Mouse (Mus musculus) MEL (cell line): ENCODE results near the gene Man2a2. TPM values are rescaled to one million over a fixed set of nuclear protein-coding genes. Genes with fewer than 3 reads are reported as not detected.

Experiments used
- DNase-seq: peaks from one replicate; pipeline ENCODE4 v3.0.0; 2011; ENCODE audit warnings: low read depth, low spot score
- H3K27ac ChIP-seq: 2 replicates; pipeline ENCODE4 v1.5.1; 2012; ENCODE audit warnings: low read depth, mild to moderate bottlenecking, control low read depth, low read length, moderate library complexity; ENCODE audit not compliant: control insufficient read depth
- H3K27me3 ChIP-seq, 2 experiments: fragments of 150-350 bp in 1 of 2; sonication (generic) in 1 of 2; 2 replicates each; pipeline ENCODE4 v1.6.1; 2012; ENCODE audit warnings: low read length in 2 of 2, mild to moderate bottlenecking in 2 of 2, improper control_type of control experiment in 1 of 2, moderate library complexity in 1 of 2; ENCODE audit not compliant: insufficient read depth in 2 of 2, control insufficient read depth in 1 of 2
- H3K36me3 ChIP-seq, 2 experiments: 2 replicates each; pipeline ENCODE4 v1.6.1; 2012 to 2014; ENCODE audit warnings: low read length in 2 of 2, improper control_type of control experiment in 1 of 2, inconsistent platforms in 1 of 2, mild to moderate bottlenecking in 1 of 2; ENCODE audit not compliant: insufficient read depth in 2 of 2, control insufficient read depth in 1 of 2
- H3K4me1 ChIP-seq, 2 experiments: fragments of 150-350 bp in 1 of 2; sonication (generic) in 1 of 2; 2 replicates each; pipeline ENCODE4 v1.6.1; 2012; ENCODE audit warnings: low read length in 2 of 2, improper control_type of control experiment in 1 of 2, mild to moderate bottlenecking in 1 of 2; ENCODE audit not compliant: insufficient read depth in 2 of 2, control insufficient read depth in 1 of 2
- H3K4me3 ChIP-seq, 2 experiments: fragments of 150-350 bp in 1 of 2; sonication (generic) in 1 of 2; 2 replicates each; pipeline ENCODE4 v1.5.1; 2012; ENCODE audit warnings: low read depth in 2 of 2, low read length in 2 of 2, mild to moderate bottlenecking in 2 of 2, moderate library complexity in 2 of 2, control low read depth in 1 of 2, improper control_type of control experiment in 1 of 2; ENCODE audit not compliant: control insufficient read depth in 1 of 2, insufficient read depth in 1 of 2
- H3K79me2 ChIP-seq: 2 replicates; pipeline ENCODE4 v1.6.1; 2012; ENCODE audit warnings: mild to moderate bottlenecking, low read length, moderate library complexity; ENCODE audit not compliant: control insufficient read depth, poor library complexity, insufficient read depth
- H3K9ac ChIP-seq: 2 replicates; pipeline ENCODE4 v1.6.1; 2012; ENCODE audit warnings: low read depth, mild to moderate bottlenecking, control low read depth, low read length, moderate library complexity; ENCODE audit not compliant: control insufficient read depth, poor library complexity, severe bottlenecking
- H3K9me3 ChIP-seq: fragments of 150-350 bp; sonication (generic); replicated peaks from 2 replicates; pipeline ENCODE4 v1.6.1; 2012; ENCODE audit warnings: mild to moderate bottlenecking, low read length, improper control_type of control experiment, moderate library complexity; ENCODE audit not compliant: insufficient read depth
- CHD1 ChIP-seq: IDR thresholded peaks from 2 replicates; pipeline ENCODE4 v1.6.1; 2012; ENCODE audit warnings: low read depth, mild to moderate bottlenecking, inconsistent platforms, low read length, improper control_type of control experiment
- CTCF ChIP-seq, 3 experiments: IDR thresholded peaks in 2 of 3; conservative IDR thresholded peaks in 1 of 3; 2 replicates each; pipeline ENCODE4 v1.5.1; 2011 to 2012; ENCODE audit warnings: low read length in 3 of 3, low read depth in 2 of 3, mild to moderate bottlenecking in 2 of 3, improper control_type of control experiment in 1 of 3, inconsistent platforms in 1 of 3, mixed read lengths in 1 of 3, moderate library complexity in 1 of 3; ENCODE audit not compliant: control insufficient read depth in 1 of 3, insufficient read depth in 1 of 3, poor library complexity in 1 of 3, severe bottlenecking in 1 of 3
- E2F4 ChIP-seq: IDR thresholded peaks from 2 replicates; pipeline ENCODE4 v1.6.1; 2011; ENCODE audit warnings: low read depth, low read length, improper control_type of control experiment, borderline replicate concordance
- ELF1 ChIP-seq: IDR thresholded peaks from 2 replicates; pipeline ENCODE4 v1.6.1; 2014; ENCODE audit warnings: low read depth, mild to moderate bottlenecking, inconsistent platforms, low read length, improper control_type of control experiment, moderate library complexity
- JUND ChIP-seq: IDR thresholded peaks from 2 replicates; pipeline ENCODE4 v1.6.1; 2011; ENCODE audit warnings: low read depth, mild to moderate bottlenecking, improper control_type of control experiment, low read length
- KAT2A ChIP-seq: conservative IDR thresholded peaks from 2 replicates; pipeline ENCODE4 v1.6.1; 2012; ENCODE audit warnings: low read depth, low read length, improper control_type of control experiment, inconsistent platforms
- MEF2A ChIP-seq: IDR thresholded peaks from 2 replicates; pipeline ENCODE4 v1.6.1; 2014; ENCODE audit warnings: low read depth, mild to moderate bottlenecking, inconsistent platforms, low read length, improper control_type of control experiment; ENCODE audit not compliant: poor library complexity, insufficient replicate concordance, severe bottlenecking; ENCODE audit errors: extremely low read depth
- NELFE ChIP-seq: IDR thresholded peaks from 2 replicates; pipeline ENCODE4 v1.6.1; 2011; ENCODE audit warnings: low read depth, low read length, improper control_type of control experiment
- POLR2A ChIP-seq, 2 experiments: IDR thresholded peaks; 2 replicates each; pipeline ENCODE4 v1.6.1; 2011 to 2012; ENCODE audit warnings: low read length in 2 of 2, mild to moderate bottlenecking in 2 of 2, control low read depth in 1 of 2, improper control_type of control experiment in 1 of 2, low read depth in 1 of 2, moderate library complexity in 1 of 2; ENCODE audit not compliant: control insufficient read depth in 1 of 2, insufficient read depth in 1 of 2, poor library complexity in 1 of 2
- POLR2AphosphoS2 ChIP-seq: IDR thresholded peaks from 2 replicates; pipeline ENCODE4 v1.6.1; 2011; ENCODE audit warnings: low read length, improper control_type of control experiment
- RCOR1 ChIP-seq: IDR thresholded peaks from 2 replicates; pipeline ENCODE4 v1.6.1; 2012; ENCODE audit warnings: low read depth, mild to moderate bottlenecking, inconsistent platforms, low read length, improper control_type of control experiment
- TCF12 ChIP-seq: IDR thresholded peaks from 2 replicates; pipeline ENCODE4 v1.6.1; 2014; ENCODE audit warnings: low read depth, mild to moderate bottlenecking, inconsistent platforms, low read length, improper control_type of control experiment, moderate library complexity
- USF1 ChIP-seq: IDR thresholded peaks from 2 replicates; pipeline ENCODE4 v1.6.1; 2014; ENCODE audit warnings: low read depth, mild to moderate bottlenecking, inconsistent platforms, low read length, improper control_type of control experiment, moderate library complexity
- USF2 ChIP-seq, 2 experiments: IDR thresholded peaks; 2 replicates each; pipeline ENCODE4 v1.6.1; 2011 to 2012; ENCODE audit warnings: improper control_type of control experiment in 2 of 2, low read length in 2 of 2, borderline replicate concordance in 1 of 2, inconsistent platforms in 1 of 2, low read depth in 1 of 2, mild to moderate bottlenecking in 1 of 2; ENCODE audit not compliant: insufficient read depth in 1 of 2
- ZC3H11A ChIP-seq: IDR thresholded peaks from 2 replicates; pipeline ENCODE4 v1.6.1; 2012; ENCODE audit warnings: low read depth, mild to moderate bottlenecking, inconsistent platforms, low read length, improper control_type of control experiment
- ZKSCAN1 ChIP-seq: IDR thresholded peaks from 2 replicates; pipeline ENCODE4 v1.6.1; 2012; ENCODE audit warnings: low read depth, mild to moderate bottlenecking, inconsistent platforms, low read length, improper control_type of control experiment, moderate library complexity
- ZNF384 ChIP-seq: IDR thresholded peaks from 2 replicates; pipeline ENCODE4 v1.6.1; 2012; ENCODE audit warnings: low read depth, mild to moderate bottlenecking, inconsistent platforms, low read length, improper control_type of control experiment
- polyA plus RNA-seq, 2 experiments: library from polyadenylated mRNA; stranded (reverse) in 1 of 2; unstranded in 1 of 2; fragments of >175 nt in 1 of 2; fragments of >200 nt in 1 of 2; gene quantifications; 2 replicates each; pipeline versions ENCODE4 v1.2.1 to v1.2.4; 2012; ENCODE audit warnings: low replicate concordance in 2 of 2, low read depth in 1 of 2; ENCODE audit not compliant: insufficient read length in 2 of 2, insufficient read depth in 1 of 2, missing spikeins in 1 of 2
- total RNA-seq: library from RNA; depleted of rRNA; stranded (reverse); fragments of 300-350 nt; gene quantifications from 2 replicates; pipeline ENCODE4 v1.2.3, GENCODE M21; 2012

Gene Man2a2
- total and polyA plus RNA-seq, 3 experiments = 19.2 to 38.6 TPM; not detected in 1

- TF ChIP-seq CTCF (IDR thresholded peaks at IDR 0.05 in 2 of 3, conservative IDR thresholded peaks at IDR 0.05 in 1 of 3; ENCODE audit: control insufficient read depth in 1 of 3, insufficient read depth in 1 of 3, low read depth in 2 of 3, low read length in 3 of 3, poor library complexity in 1 of 3, severe bottlenecking in 1 of 3) (no peak), USF2 (IDR thresholded peaks at IDR 0.05; ENCODE audit: borderline replicate concordance in 1 of 2, insufficient read depth in 1 of 2, low read depth in 1 of 2, low read length in 2 of 2) (no peak)
These were observed 53.6 kb downstream of the Man2a2 start (continued) for GRCm38 (mm10) chr7:80317439-80318115.

- Histone ChIP-seq H3K27ac (no peak overlapping the region), H3K79me2 (peaks cover 3% of the 10 kb centered on the region), H3K4me1 (no peaks in the 10 kb centered on the region), H3K4me3 (no peak overlapping the region), H3K9me3 (no peaks in the 10 kb centered on the region), H3K9ac (no peak overlapping the region), H3K36me3 (peaks cover 0 to 19% of the 10 kb centered on the region in 2 experiments; a peak in 2 of 4 replicates), H3K27me3 (no peaks in the 10 kb centered on the region)
- TF ChIP-seq POLR2A (IDR thresholded peaks at IDR 0.05; ENCODE audit: control insufficient read depth in 1 of 2, insufficient read depth in 1 of 2, low read depth in 1 of 2, low read length in 2 of 2, poor library complexity in 1 of 2) = peak in 1 of 2 experiments; percentile 33; a peak in 2 of 4 replicates
- peak; percentile 83 for TF ChIP-seq POLR2AphosphoS2
- no peak for TF ChIP-seq ELF1
- no peak for TF ChIP-seq MEF2A
- DNase-seq = no peak
These were observed 55.4 kb downstream of the Man2a2 start for GRCm38 (mm10) chr7:80315733-80316132.

- TF ChIP-seq ZKSCAN1 (no peak), E2F4 (no peak), TCF12 (no peak), ZNF384 (no peak), USF2 (IDR thresholded peaks at IDR 0.05; ENCODE audit: borderline replicate concordance in 1 of 2, insufficient read depth in 1 of 2, low read depth in 1 of 2, low read length in 2 of 2) (no peak), MEF2A (no peak), JUND (no peak), RCOR1 (no peak), POLR2AphosphoS2 (no peak), USF1 (no peak), KAT2A (no peak), NELFE (no peak), CHD1 (no peak), ZC3H11A (no peak)
- H3K9me3 ChIP-seq = no peaks in the 10 kb centered on the region
- H3K27me3 ChIP-seq = no peaks in the 10 kb centered on the region
- H3K79me2 ChIP-seq = 0 out of 2 replicates have a peak, but pooled peaks cover 2% of the 10 kb centered on the region
- H3K4me3 ChIP-seq = no peak overlapping the region
- H3K9ac ChIP-seq = no peak overlapping the region
- H3K4me1 ChIP-seq = no peaks in the 10 kb centered on the region
- H3K36me3 ChIP-seq = peaks cover 0 to 30% of the 10 kb centered on the region in 2 experiments; a peak in 2 of 4 replicates
- H3K27ac ChIP-seq = no peak overlapping the region
- DNase-seq = no peak
These were observed 60.4 kb downstream of the Man2a2 start for GRCm38 (mm10) chr7:80310771-80311170.
